Mouse (Mus musculus): ENCODE measurements around the gene Dapl1. TPM values are rescaled to one million over a fixed set of nuclear protein-coding genes. Genes with fewer than 3 reads are reported as not detected.

Gene Dapl1
- polyA plus RNA-seq, 1 experiment from 2014 or later = not detected

DNA sequence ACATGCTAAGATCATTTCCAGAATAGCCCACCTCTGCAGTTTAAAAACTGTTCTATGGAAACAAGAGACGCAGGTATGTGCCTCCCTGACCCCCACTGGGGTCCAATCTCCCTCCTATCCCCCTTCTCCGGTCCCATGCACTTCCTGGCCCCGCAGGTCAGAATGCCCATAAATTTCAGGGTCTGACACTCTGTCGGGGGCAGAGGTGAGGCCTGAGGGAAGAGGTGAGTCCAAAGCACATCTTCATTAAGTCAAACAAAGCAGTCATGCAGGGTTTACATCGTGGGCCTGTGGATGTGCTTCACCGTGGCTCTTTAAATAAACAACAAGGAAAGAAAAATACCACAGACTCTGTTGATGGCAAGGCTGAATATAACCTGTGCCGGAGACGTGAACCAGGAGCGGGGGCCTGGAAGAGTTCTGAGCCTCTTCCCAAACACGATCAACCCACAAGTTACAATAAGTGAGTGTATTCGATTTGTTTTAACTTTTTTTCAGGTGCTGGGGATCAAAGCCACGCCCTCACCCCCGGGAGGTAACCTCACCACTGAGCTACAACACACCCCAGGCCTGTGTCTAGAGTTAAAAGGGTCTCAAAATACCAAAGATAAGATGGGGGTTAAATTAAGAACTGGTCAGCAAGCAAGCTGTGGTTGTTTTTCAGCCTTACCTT is 59.9 kb downstream of the Dapl1 start:
- H3K4me3 ChIP-seq = no peak overlapping the region
- no peak overlapping the region for H3K4me2 ChIP-seq
- no peak overlapping the region for H3K27ac ChIP-seq
- H3K4me1 ChIP-seq = peaks cover 27% of the 10 kb centered on the region
- H3K27me3 ChIP-seq = no peaks in the 10 kb centered on the region
- 28% methylated on average over 13 of the region's 13 CpGs for WGBS
- H3K9ac ChIP-seq = no peak overlapping the region
- ATAC-seq = no peak
- no peaks in the 10 kb centered on the region for H3K9me3 ChIP-seq (replicated peaks)
- no peaks in the 10 kb centered on the region for H3K36me3 ChIP-seq (ENCODE audit: poor library complexity, severe bottlenecking)

DNA sequence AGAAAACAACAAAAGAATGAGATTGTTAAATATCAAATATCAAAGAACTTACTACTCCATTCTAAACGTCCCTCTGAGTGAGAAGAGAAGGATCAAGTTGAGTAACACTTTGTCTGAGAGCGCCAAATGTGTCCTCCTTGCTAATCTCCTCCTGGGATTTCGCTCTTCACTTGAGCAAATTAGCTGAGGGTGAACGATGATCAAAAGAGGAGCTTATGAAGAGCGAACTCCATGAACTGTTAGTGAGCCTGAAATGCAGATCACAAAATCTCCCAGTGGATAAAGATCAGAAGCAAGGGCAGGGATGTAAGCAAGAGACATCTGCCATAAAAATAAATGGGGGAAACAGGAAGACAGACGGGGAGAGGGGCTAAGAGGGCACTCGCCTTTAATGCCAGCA is 60.5 kb downstream of the Dapl1 start:
- peaks cover 27% of the 10 kb centered on the region for H3K4me1 ChIP-seq
- H3K27me3 ChIP-seq = no peaks in the 10 kb centered on the region
- no peaks in the 10 kb centered on the region for H3K9me3 ChIP-seq (replicated peaks)
- ATAC-seq = no peak
- no peak overlapping the region for H3K27ac ChIP-seq
- H3K4me2 ChIP-seq = no peak overlapping the region
- no peak overlapping the region for H3K4me3 ChIP-seq
- WGBS = 18% methylated on average over 7 of the region's 7 CpGs
- H3K9ac ChIP-seq = no peak overlapping the region
- no peaks in the 10 kb centered on the region for H3K36me3 ChIP-seq (ENCODE audit: poor library complexity, severe bottlenecking)

DNA sequence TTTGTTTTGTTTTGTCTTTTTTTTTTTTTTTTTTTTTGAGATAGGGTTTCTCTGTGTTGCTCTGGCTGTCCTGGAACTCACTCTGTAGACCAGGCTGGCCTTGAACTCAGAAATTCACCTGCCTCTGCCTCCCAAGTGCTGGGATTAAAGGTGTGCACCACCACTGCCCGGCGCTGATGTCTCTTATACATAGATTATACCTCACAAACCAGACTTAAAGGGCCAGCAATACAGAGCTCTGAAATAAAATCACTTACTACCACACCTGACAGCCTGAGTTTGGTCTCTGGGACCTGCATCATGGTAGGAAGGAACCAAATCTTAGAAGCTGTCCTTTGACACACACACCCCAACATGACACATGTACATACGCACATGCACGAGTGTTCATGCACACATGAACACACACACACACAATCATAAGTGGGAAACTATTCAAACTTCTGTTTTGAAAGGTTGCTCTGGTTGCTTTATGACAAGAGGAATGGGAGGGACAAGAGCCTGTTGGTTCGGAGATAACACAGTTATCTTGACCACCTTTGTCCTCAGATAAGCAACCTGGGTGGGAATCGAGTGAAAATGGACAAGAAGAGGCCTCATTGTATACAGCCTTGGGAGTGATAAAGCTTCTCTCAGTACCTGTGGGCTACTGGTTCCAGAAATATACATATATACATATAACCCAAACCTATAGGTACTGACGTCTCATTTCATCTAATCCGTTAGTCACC is 63.1 kb downstream of the Dapl1 start:
- no peak overlapping the region for H3K4me2 ChIP-seq
- WGBS = 91% methylated on average over 8 of the region's 8 CpGs
- no peaks in the 10 kb centered on the region for H3K36me3 ChIP-seq (ENCODE audit: poor library complexity, severe bottlenecking)
- H3K9ac ChIP-seq = no peak overlapping the region
- H3K27me3 ChIP-seq = no peaks in the 10 kb centered on the region
- H3K4me1 ChIP-seq = peaks cover 19% of the 10 kb centered on the region
- no peak for ATAC-seq
- H3K9me3 ChIP-seq (replicated peaks) = no peaks in the 10 kb centered on the region
- H3K4me3 ChIP-seq = no peak overlapping the region
- no peak overlapping the region for H3K27ac ChIP-seq

DNA sequence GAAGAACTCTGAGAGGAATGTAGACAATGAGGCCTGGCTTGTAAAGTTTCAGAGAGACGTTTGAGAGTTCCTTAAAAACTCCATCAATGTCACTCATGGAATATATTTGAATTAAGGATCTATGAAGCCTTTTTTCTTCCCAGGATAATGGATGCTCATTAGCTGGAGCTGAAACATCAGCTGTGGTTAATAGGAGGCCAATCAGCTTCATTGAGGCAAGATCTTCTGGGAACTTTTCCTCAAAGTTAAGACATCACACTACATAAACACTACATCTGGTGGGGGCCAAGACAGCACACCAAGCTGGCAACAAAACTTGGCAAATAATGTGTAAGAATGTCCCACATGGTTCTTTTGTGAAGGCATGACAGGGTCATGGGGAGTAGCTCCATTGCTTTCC is 68.3 kb downstream of the Dapl1 start:
- no peaks in the 10 kb centered on the region for H3K36me3 ChIP-seq (ENCODE audit: poor library complexity, severe bottlenecking)
- 18% methylated on average over 1 of the region's 1 CpGs for WGBS
- H3K27ac ChIP-seq = no peak overlapping the region
- no peaks in the 10 kb centered on the region for H3K4me1 ChIP-seq
- H3K4me2 ChIP-seq = no peak overlapping the region
- no peaks in the 10 kb centered on the region for H3K9me3 ChIP-seq (replicated peaks)
- no peak overlapping the region for H3K4me3 ChIP-seq
- ATAC-seq = peak; percentile 68
- H3K27me3 ChIP-seq = no peaks in the 10 kb centered on the region
- no peak overlapping the region for H3K9ac ChIP-seq

DNA sequence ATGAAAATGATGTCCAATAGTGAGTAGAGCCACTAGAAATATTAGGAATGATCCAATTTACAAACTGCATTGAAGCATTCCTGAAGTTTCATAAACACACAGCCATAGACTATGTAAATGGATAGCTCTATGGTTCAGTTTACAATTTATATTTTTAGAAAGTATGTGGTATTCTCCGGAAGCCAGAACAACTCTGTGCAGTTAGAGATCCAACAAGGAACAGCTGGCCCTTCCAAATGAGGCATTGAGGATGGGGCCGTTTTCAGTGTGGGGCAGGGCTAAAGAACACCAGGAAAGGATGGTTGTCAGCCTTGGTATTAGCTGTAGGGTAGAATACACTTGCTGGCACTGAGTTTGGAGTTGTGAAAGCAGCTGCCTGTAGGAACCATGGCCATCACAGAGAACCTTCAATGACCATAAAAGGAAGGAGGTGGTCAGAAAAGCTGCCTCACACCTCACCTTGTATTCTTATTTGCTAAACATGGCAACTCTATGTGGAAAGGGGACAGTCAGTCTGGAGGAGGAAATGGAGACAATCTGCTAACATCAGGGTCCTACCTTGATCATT is 70.0 kb downstream of the Dapl1 start:
- whole genome bisulfite sequencing = 87% methylated on average over 2 of the region's 2 CpGs
- ATAC-seq = no peak
- no peak overlapping the region for H3K9ac ChIP-seq
- no peak overlapping the region for H3K27ac ChIP-seq
- no peaks in the 10 kb centered on the region for H3K27me3 ChIP-seq
- no peak overlapping the region for H3K4me2 ChIP-seq
- no peaks in the 10 kb centered on the region for H3K4me1 ChIP-seq
- H3K4me3 ChIP-seq = no peak overlapping the region
- no peaks in the 10 kb centered on the region for H3K9me3 ChIP-seq (replicated peaks)
- no peaks in the 10 kb centered on the region for H3K36me3 ChIP-seq (ENCODE audit: poor library complexity, severe bottlenecking)

Other genes starting within 250 kb of the Dapl1 start
- gene Tanc1, start 127.4 kb downstream of the Dapl1 start, polyA plus RNA-seq (2015; fragmentation: Nextera tagmentation; extraction: Ambion mirVana) = 12.7 and 16.8 TPM in 2 replicates